Mouse (Mus musculus): Measurements from ENCODE around the gene Spata9. TPM values are rescaled to one million over a fixed set of nuclear protein-coding genes. Genes with fewer than 3 reads are reported as not detected.

Spata9 gene
- total and polyA plus RNA-seq, 3 experiments, result not detected

- DNase-seq, result no peak
- WGBS, result 95% methylated on average over 2 of the region's 2 CpGs
- intact Hi-C loops (cut with DNase I), result loop anchor here (5.0 kb wide), 2 partner anchors 794 to 1159 kb away; no protein-coding TSS in a partner anchor
These were observed 54.8 kb downstream of the Spata9 start for GRCm38 (mm10) chr13:76021782-76022181.

GRCm38 (mm10) chr13:76024588-76024987 lies 57.6 kb downstream of the Spata9 start:
- DNase-seq, result peak in 1 of 2 experiments; percentile 21

More at GRCm38 (mm10) chr13:76021782-76022181, 54.8 kb downstream of the Spata9 start:
- Histone ChIP-seq H3K9ac (ENCODE audit: low read depth, low read length) (no peak overlapping the region), H3K79me2 (replicated peaks; ENCODE audit: control insufficient read depth, insufficient read depth, low read length) (no peaks in the 10 kb centered on the region), H3K27ac (no peak overlapping the region), H3K36me3 (ENCODE audit: control insufficient read depth, insufficient read depth, low read length) (peaks cover 3% of the 10 kb centered on the region; the same call in 1 of the 2 replicates), H3K4me3 (no peak overlapping the region), H3K27me3 (ENCODE audit: control insufficient read depth, insufficient read depth, low read length) (no peaks in the 10 kb centered on the region), H3K4me1 (ENCODE audit: control insufficient read depth, insufficient read depth, low read length) (peaks cover 4% of the 10 kb centered on the region)
- TF ChIP-seq CTCF (IDR thresholded peaks at IDR 0.05), result peak; percentile 57
- no peak for TF ChIP-seq EP300 (IDR thresholded peaks at IDR 0.05; ENCODE audit: insufficient read depth, low read depth, low read length)
- TF ChIP-seq POLR2A (IDR thresholded peaks at IDR 0.05; ENCODE audit: insufficient read depth, low read depth, low read length), result no peak

GRCm38 (mm10) chr13:76042455-76042854 lies 75.5 kb downstream of the Spata9 start:
- 39% methylated on average over 1 of the region's 1 CpGs for WGBS
- no peak for DNase-seq
- TF ChIP-seq EP300 (IDR thresholded peaks at IDR 0.05; ENCODE audit: insufficient read depth, low read depth, low read length), result no peak
- no peak for TF ChIP-seq CTCF (IDR thresholded peaks at IDR 0.05)

More at GRCm38 (mm10) chr13:76024588-76024987, 57.6 kb downstream of the Spata9 start:
- H3K4me3 ChIP-seq, result no peak overlapping the region
- TF ChIP-seq EP300 (IDR thresholded peaks at IDR 0.05; ENCODE audit: insufficient read depth, low read depth, low read length), result no peak
- TF ChIP-seq CTCF (IDR thresholded peaks at IDR 0.05), result no peak
- TF ChIP-seq POLR2A (IDR thresholded peaks at IDR 0.05; ENCODE audit: insufficient read depth, low read depth, low read length), result no peak
- H3K27ac ChIP-seq, result peak overlapping the region; percentile 51
- intact Hi-C loops (cut with DNase I), result loop anchor here (2.0 to 5.0 kb wide), 3 partner anchors 32 to 1162 kb away; partner anchors contain the start of gene Gpr150
- no peaks in the 10 kb centered on the region for H3K27me3 ChIP-seq (ENCODE audit: control insufficient read depth, insufficient read depth, low read length)
- no peaks in the 10 kb centered on the region for H3K36me3 ChIP-seq (ENCODE audit: control insufficient read depth, insufficient read depth, low read length)
- H3K4me1 ChIP-seq (ENCODE audit: control insufficient read depth, insufficient read depth, low read length), result peaks cover 2% of the 10 kb centered on the region
- WGBS, result 21% methylated on average over 3 of the region's 3 CpGs
- H3K79me2 ChIP-seq (replicated peaks; ENCODE audit: control insufficient read depth, insufficient read depth, low read length), result no peaks in the 10 kb centered on the region
- H3K9ac ChIP-seq (ENCODE audit: low read depth, low read length), result no peak overlapping the region

GRCm38 (mm10) chr13:76044971-76045370 lies 78.0 kb downstream of the Spata9 start:
- no peaks in the 10 kb centered on the region for H3K27me3 ChIP-seq (ENCODE audit: control insufficient read depth, insufficient read depth, low read length)
- no peaks in the 10 kb centered on the region for H3K36me3 ChIP-seq (ENCODE audit: control insufficient read depth, insufficient read depth, low read length)
- no peak for DNase-seq
- intact Hi-C loops (cut with DNase I), result no loop called here
- TF ChIP-seq CTCF (IDR thresholded peaks at IDR 0.05) (no peak), POLR2A (IDR thresholded peaks at IDR 0.05; ENCODE audit: insufficient read depth, low read depth, low read length) (no peak), EP300 (IDR thresholded peaks at IDR 0.05; ENCODE audit: insufficient read depth, low read depth, low read length) (no peak)
- H3K79me2 ChIP-seq (replicated peaks; ENCODE audit: control insufficient read depth, insufficient read depth, low read length), result no peaks in the 10 kb centered on the region
- no peaks in the 10 kb centered on the region for H3K4me1 ChIP-seq (ENCODE audit: control insufficient read depth, insufficient read depth, low read length)
- H3K9ac ChIP-seq (ENCODE audit: low read depth, low read length), result no peak overlapping the region
- no peak overlapping the region for H3K4me3 ChIP-seq
- no peak overlapping the region for H3K27ac ChIP-seq

More at GRCm38 (mm10) chr13:76042455-76042854, 75.5 kb downstream of the Spata9 start:
- Histone ChIP-seq H3K36me3 (ENCODE audit: control insufficient read depth, insufficient read depth, low read length) (no peaks in the 10 kb centered on the region), H3K4me3 (no peak overlapping the region), H3K27ac (no peak overlapping the region), H3K27me3 (ENCODE audit: control insufficient read depth, insufficient read depth, low read length) (no peaks in the 10 kb centered on the region), H3K79me2 (replicated peaks; ENCODE audit: control insufficient read depth, insufficient read depth, low read length) (no peaks in the 10 kb centered on the region), H3K9ac (ENCODE audit: low read depth, low read length) (no peak overlapping the region), H3K4me1 (ENCODE audit: control insufficient read depth, insufficient read depth, low read length) (no peaks in the 10 kb centered on the region)
- intact Hi-C loops (cut with DNase I), result no loop called here

Other genes with a start within 250 kb of the Spata9 start
- gene Glrx, start 127.3 kb upstream of the Spata9 start, total RNA-seq (2021), result 10 to 100 TPM; 36.6 to 38.8 TPM
- 48.5 and 95.2 TPM in 2 replicates for gene Glrx, start 127.3 kb upstream of the Spata9 start, polyA plus RNA-seq (2012; rRNA removed)
- 10 to 100 TPM; 11.3 to 12.6 TPM for gene Rhobtb3, start 23.2 kb upstream of the Spata9 start, total RNA-seq (2021)
- gene Rhobtb3, start 23.2 kb upstream of the Spata9 start, polyA plus RNA-seq (2012; rRNA removed), result 7.6 and 16.0 TPM in 2 replicates
- gene Rfesd, start 51.6 kb downstream of the Spata9 start, total RNA-seq (2021), result 10 to 100 TPM; 10.9 to 14.9 TPM
- 4.4 and 8.4 TPM in 2 replicates for gene Rfesd, start 51.6 kb downstream of the Spata9 start, polyA plus RNA-seq (2012; rRNA removed)
- not detected for gene Gpr150, start 89.8 kb downstream of the Spata9 start, total RNA-seq (2021)
- not detected in 2 replicates for gene Gpr150, start 89.8 kb downstream of the Spata9 start, polyA plus RNA-seq (2012; rRNA removed)
- gene Arsk, start 131.5 kb downstream of the Spata9 start, total RNA-seq (2021), result 1 to 10 TPM; 3.5 to 4.0 TPM
- 2.4 and 3.7 TPM in 2 replicates for gene Arsk, start 131.5 kb downstream of the Spata9 start, polyA plus RNA-seq (2012; rRNA removed)
- gene Ttc37, start 131.6 kb downstream of the Spata9 start, total RNA-seq (2021), result 10 to 100 TPM; 10.3 to 11.1 TPM
- gene Ttc37, start 131.6 kb downstream of the Spata9 start, polyA plus RNA-seq (2012; rRNA removed), result 5.0 and 9.6 TPM in 2 replicates